ENCODE assay signal across 8 mouse cellular contexts in the genomic region with DNA sequence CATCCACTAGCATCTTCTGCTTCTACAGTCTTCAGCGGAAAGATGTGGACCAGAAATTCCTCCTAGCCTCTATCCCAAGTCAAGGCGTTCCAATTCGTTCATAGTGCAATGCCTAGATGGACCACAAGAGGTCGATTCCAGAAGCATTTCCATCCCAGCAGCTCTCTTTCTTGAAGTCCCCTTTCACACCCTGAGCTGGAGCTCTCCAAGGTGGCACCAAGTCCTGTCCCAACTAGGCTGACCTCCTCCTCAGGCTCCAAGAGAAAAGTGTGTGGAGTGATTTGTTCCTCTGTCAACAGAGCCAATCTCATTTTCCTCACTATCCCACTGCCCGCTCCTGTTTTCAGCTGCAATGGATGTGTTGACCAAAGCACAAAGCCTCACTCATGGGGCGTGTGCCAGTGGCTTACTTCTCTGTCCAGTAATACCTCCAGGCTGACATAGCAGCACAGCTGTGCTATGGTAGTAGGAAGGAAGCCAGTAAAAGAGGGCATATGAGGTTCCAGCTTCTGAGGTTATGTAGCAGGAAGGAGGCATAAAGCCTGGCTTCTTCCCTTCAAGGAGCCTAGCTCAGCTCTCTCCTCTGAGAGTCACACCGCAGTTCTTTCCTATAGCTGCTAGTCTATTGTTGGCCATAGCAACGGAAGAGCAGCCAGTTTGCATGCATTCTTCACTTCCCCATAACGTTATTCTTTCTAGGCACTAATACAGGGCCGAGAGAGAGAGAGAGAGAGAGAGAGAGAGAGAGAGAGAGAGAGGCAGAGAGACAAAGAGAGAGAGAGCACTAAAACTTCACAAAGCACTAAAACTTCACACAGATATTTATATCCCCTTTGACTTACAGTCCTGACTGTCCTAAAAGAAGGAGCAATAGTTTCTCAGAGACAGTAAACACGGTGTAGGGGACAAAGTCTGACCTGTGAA. TPM values are rescaled to one million over a fixed set of nuclear protein-coding genes. Genes with fewer than 3 reads are reported as not detected.
DNase-seq lines count a peak whose midpoint lies in the region; ATAC-seq and TF ChIP-seq lines count a peak whose summit lies in the region.

No protein-coding gene starts in this region.

- no peak for TF ChIP-seq EP300 in stomach, postnatal 0 days (optimal IDR thresholded peaks at IDR 0.05)

- H3K9ac ChIP-seq in stomach, postnatal 0 days (ENCODE audit: low read length) = no peak overlapping the region

- H3K4me2 ChIP-seq in stomach, postnatal 0 days (replicated peaks; ENCODE audit: low read depth) = no peak overlapping the region

- H3K4me3 ChIP-seq in layer of hippocampus, adult 2 months = no peak overlapping the region
- no peak overlapping the region for H3K4me3 ChIP-seq in stomach, postnatal 0 days (ENCODE audit: low read depth, low read length)

- H3K27me3 ChIP-seq in stomach, postnatal 0 days (ENCODE audit: control insufficient read depth, insufficient read depth, low read length) = no peaks in the 10 kb centered on the region

- WGBS in stomach, postnatal 0 days = 31% methylated on average over 11 of the region's 11 CpGs

- peak; percentile 18 for ATAC-seq in granulocyte monocyte progenitor cell, adult 5-6 weeks (replicated peaks; ENCODE audit: poor library complexity, severe bottlenecking)
- no peak for ATAC-seq in stomach, postnatal 0 days (ENCODE audit: low FRiP score, low TSS enrichment)

- H3K27ac ChIP-seq in layer of hippocampus, adult 2 months = peak overlapping the region; percentile 97
- no peak overlapping the region for H3K27ac ChIP-seq in stomach, postnatal 0 days (replicated peaks)

- DNase-seq in gastrocnemius, adult 18-20 months (ENCODE audit: low spot score) = peak; percentile 53
- DNase-seq in gastrocnemius, postnatal 4 days (ENCODE audit: low spot score in 2 of 2) = no peak
- peak; percentile 52 for DNase-seq in CD4-positive helper T cell, adult 2 months (ENCODE audit: low read depth, low spot score)
- DNase-seq in c-Kit-positive CD71-positive TER-119-positive erythroid progenitor cells, embryonic 14.5 days (ENCODE audit: low spot score) = peak; percentile 59
- DNase-seq in layer of hippocampus, adult 2 months (ENCODE audit: low spot score in 2 of 2) = peak; percentile 55 to 66
- DNase-seq in lung, postnatal 25 days (ENCODE audit: low spot score) = peak; percentile 57
- peak; percentile 72 for DNase-seq in stomach, postnatal 0 days (ENCODE audit: low spot score)

- peak; percentile 84 for TF ChIP-seq CTCF in layer of hippocampus, adult 2 months (conservative IDR thresholded peaks at IDR 0.05)
- TF ChIP-seq CTCF in stomach, postnatal 0 days (IDR thresholded peaks at IDR 0.05; ENCODE audit: low read depth) = peak; percentile 84

- H3K36me3 ChIP-seq in stomach, postnatal 0 days (ENCODE audit: control insufficient read depth, insufficient read depth, low read length) = no peaks in the 10 kb centered on the region

- H3K9me3 ChIP-seq in stomach, postnatal 0 days (ENCODE audit: control insufficient read depth, low read length) = no peaks in the 10 kb centered on the region

- no peaks in the 10 kb centered on the region for H3K4me1 ChIP-seq in stomach, postnatal 0 days (replicated peaks; ENCODE audit: control insufficient read depth, insufficient read depth)

RNA-seq across cellular contexts. Expression of a gene that starts 2.0 kb away (rescaled TPM):
- total RNA-seq in gastrocnemius, adult 18-20 months (2021) = 10 to 100 TPM; 13.9 to 14.3 TPM
- total RNA-seq in gastrocnemius, postnatal 4 days (2021) = 10 to 100 TPM; 35.4 to 39.9 TPM
- 55.7 and 57.7 TPM in 2 replicates for total RNA-seq in granulocyte monocyte progenitor cell, adult 5-6 weeks (2014; fragmentation: Nextera tagmentation)
- 16.2 and 28.2 TPM in 2 replicates for total RNA-seq in granulocyte monocyte progenitor cell, adult 5-6 weeks (2017)
- 10 to 100 TPM; 59.0 to 62.4 TPM for total RNA-seq in layer of hippocampus, adult 2 months (2021)
- 5.3 and 6.9 TPM in 2 replicates for polyA plus RNA-seq in stomach, postnatal 0 days (2015; fragmentation: Nextera tagmentation; extraction: Ambion mirVana)

RNA-seq across cellular contexts. Expression of a gene that starts 49.9 kb away (rescaled TPM):
- total RNA-seq in gastrocnemius, adult 18-20 months (2021) = under 1 TPM; 0.12 to 0.16 TPM
- 1 to 10 TPM in 1 of 2 experiments, under 1 TPM in 1; 0.21 to 1.0 TPM for total RNA-seq in gastrocnemius, postnatal 4 days (2021)
- total RNA-seq in granulocyte monocyte progenitor cell, adult 5-6 weeks (2014; fragmentation: Nextera tagmentation) = not detected in 2 replicates
- total RNA-seq in granulocyte monocyte progenitor cell, adult 5-6 weeks (2017) = not detected in 2 replicates
- 100 to 1,000 TPM; 154 to 159 TPM for total RNA-seq in layer of hippocampus, adult 2 months (2021)
- polyA plus RNA-seq in stomach, postnatal 0 days (2015; fragmentation: Nextera tagmentation; extraction: Ambion mirVana) = 1.2 and 1.4 TPM in 2 replicates

RNA-seq across cellular contexts. Expression of a gene that starts 51.5 kb away (rescaled TPM):
- total RNA-seq in gastrocnemius, adult 18-20 months (2021) = under 1 TPM; 0.80 to 0.97 TPM
- 1 to 10 TPM; 6.2 to 7.6 TPM for total RNA-seq in gastrocnemius, postnatal 4 days (2021)
- 7.6 and 14.0 TPM in 2 replicates for total RNA-seq in granulocyte monocyte progenitor cell, adult 5-6 weeks (2014; fragmentation: Nextera tagmentation)
- 5.7 and 9.7 TPM in 2 replicates for total RNA-seq in granulocyte monocyte progenitor cell, adult 5-6 weeks (2017)
- 1 to 10 TPM; 4.6 to 5.7 TPM for total RNA-seq in layer of hippocampus, adult 2 months (2021)
- polyA plus RNA-seq in stomach, postnatal 0 days (2015; fragmentation: Nextera tagmentation; extraction: Ambion mirVana) = 7.3 and 7.9 TPM in 2 replicates

RNA-seq across cellular contexts. Expression of a gene that starts 57.2 kb away (rescaled TPM):
- total RNA-seq in gastrocnemius, adult 18-20 months (2021) = 10 to 100 TPM; 45.6 to 49.1 TPM
- 10 to 100 TPM; 70.3 to 76.4 TPM for total RNA-seq in gastrocnemius, postnatal 4 days (2021)
- total RNA-seq in granulocyte monocyte progenitor cell, adult 5-6 weeks (2014; fragmentation: Nextera tagmentation) = 52.3 and 54.2 TPM in 2 replicates
- total RNA-seq in granulocyte monocyte progenitor cell, adult 5-6 weeks (2017) = 57.7 and 73.4 TPM in 2 replicates
- total RNA-seq in layer of hippocampus, adult 2 months (2021) = 10 to 100 TPM; 70.9 to 77.4 TPM
- 30.9 and 31.5 TPM in 2 replicates for polyA plus RNA-seq in stomach, postnatal 0 days (2015; fragmentation: Nextera tagmentation; extraction: Ambion mirVana)

Comparison
In these comparisons a context has a peak if more than half of its experiments do, and no peak if none do; other contexts are left out.
1. DNase-seq: peak in gastrocnemius, adult 18-20 months (single experiment), CD4-positive helper T cell, adult 2 months (single experiment), c-Kit-positive CD71-positive TER-119-positive erythroid progenitor cells, embryonic 14.5 days (single experiment), layer of hippocampus, adult 2 months (2 of 2), lung, postnatal 25 days (single experiment) and stomach, postnatal 0 days (single experiment); none in gastrocnemius, postnatal 4 days (0 of 2).
2. RNA of a gene that starts 49.9 kb away (total RNA-seq): 154 to 159 TPM in layer of hippocampus, adult 2 months; 0.21 to 1.0 TPM in gastrocnemius, postnatal 4 days, 0.12 to 0.16 TPM in gastrocnemius, adult 18-20 months and not detected in granulocyte monocyte progenitor cell, adult 5-6 weeks; every median in the first group is over 10 times any median in the second.